Mouse (Mus musculus): ENCODE data around the gene St13.

Gene St13

GRCm38 (mm10) chr15:81365246-81365645 lies 34.6 kb downstream of the St13 start:
- in situ Hi-C loops (cut with MboI): no loop called here

- in situ Hi-C loops (cut with MboI): no loop called here
Measured at GRCm38 (mm10) chr15:81364271-81364670, 35.6 kb downstream of the St13 start.

- in situ Hi-C loops (cut with MboI): no loop called here
Measured at GRCm38 (mm10) chr15:81362501-81362900, 37.4 kb downstream of the St13 start.

- in situ Hi-C loops (cut with MboI): no loop called here
Measured at GRCm38 (mm10) chr15:81361417-81362015, 38.4 kb downstream of the St13 start.

- in situ Hi-C loops (cut with MboI): no loop called here
Measured at GRCm38 (mm10) chr15:81361022-81361404, 38.9 kb downstream of the St13 start.

GRCm38 (mm10) chr15:81360345-81361021 lies 39.4 kb downstream of the St13 start, which contains the start of gene Slc25a17:
Gene Slc25a17, minus strand, starts transcription at chr15:81360812.
- in situ Hi-C loops (cut with MboI): no loop called here

- in situ Hi-C loops (cut with MboI): no loop called here
Measured at GRCm38 (mm10) chr15:81359421-81359820, 40.5 kb downstream of the St13 start.

- in situ Hi-C loops (cut with MboI): no loop called here
Measured at GRCm38 (mm10) chr15:81358943-81359342, 40.9 kb downstream of the St13 start.

- in situ Hi-C loops (cut with MboI): no loop called here
Measured at GRCm38 (mm10) chr15:81356946-81357345, 42.9 kb downstream of the St13 start.

- in situ Hi-C loops (cut with MboI): no loop called here
Measured at GRCm38 (mm10) chr15:81355146-81355761, 44.6 kb downstream of the St13 start.

- in situ Hi-C loops (cut with MboI): no loop called here
Measured at GRCm38 (mm10) chr15:81352638-81353037, 47.2 kb downstream of the St13 start.

- in situ Hi-C loops (cut with MboI): no loop called here
Measured at GRCm38 (mm10) chr15:81350401-81350800, 49.5 kb downstream of the St13 start.

- in situ Hi-C loops (cut with MboI): no loop called here
Measured at GRCm38 (mm10) chr15:81348366-81348765, 51.5 kb downstream of the St13 start.

- in situ Hi-C loops (cut with MboI): no loop called here
Measured at GRCm38 (mm10) chr15:81347466-81347865, 52.4 kb downstream of the St13 start.

- in situ Hi-C loops (cut with MboI): no loop called here
Measured at GRCm38 (mm10) chr15:81341426-81341825, 58.5 kb downstream of the St13 start.

GRCm38 (mm10) chr15:81339158-81339557 lies 60.7 kb downstream of the St13 start:
- in situ Hi-C loops (cut with MboI): no loop called here

- in situ Hi-C loops (cut with MboI): no loop called here
Measured at GRCm38 (mm10) chr15:81336466-81336865, 63.4 kb downstream of the St13 start.

GRCm38 (mm10) chr15:81332517-81332916 lies 67.4 kb downstream of the St13 start:
- in situ Hi-C loops (cut with MboI): no loop called here

- in situ Hi-C loops (cut with MboI): no loop called here
Measured at GRCm38 (mm10) chr15:81330816-81331433, 69.0 kb downstream of the St13 start.

- in situ Hi-C loops (cut with MboI): no loop called here
Measured at GRCm38 (mm10) chr15:81329721-81330369, 70.0 kb downstream of the St13 start.

- in situ Hi-C loops (cut with MboI): no loop called here
Measured at GRCm38 (mm10) chr15:81327501-81327900, 72.4 kb downstream of the St13 start.

- in situ Hi-C loops (cut with MboI): no loop called here
Measured at GRCm38 (mm10) chr15:81324979-81325378, 74.9 kb downstream of the St13 start.

Measured in mature B cell (primary cell).